Mouse (Mus musculus): Measurements from ENCODE around the gene Lats1. TPM values are rescaled to one million over a fixed set of nuclear protein-coding genes. Genes with fewer than 3 reads are reported as not detected.

Lats1 gene
- total RNA-seq, 1 experiment = 6.3 TPM

GRCm38 (mm10) chr10:7682249-7682648 is 1.2 kb downstream of the Lats1 start:
- DNase-seq (ENCODE audit: low read depth, low spot score) = no peak
- Histone ChIP-seq H3K9ac (ENCODE audit: insufficient read depth, low read depth, low read length, poor library complexity, severe bottlenecking) (no peak overlapping the region), H3K4me3 (ENCODE audit: insufficient read depth in 1 of 2, low read depth in 1 of 2, low read length in 2 of 2, poor library complexity in 1 of 2, severe bottlenecking in 1 of 2) (peak overlapping the region in 1 of 2 experiments; percentile 91; a peak in 2 of 4 replicates), H3K27ac (ENCODE audit: insufficient read depth, low read depth, low read length, poor library complexity, severe bottlenecking) (no peak overlapping the region), H3K9me3 (ENCODE audit: control insufficient read depth, insufficient read depth, low read depth, low read length) (no peaks in the 10 kb centered on the region), H3K4me1 (ENCODE audit: control insufficient read depth in 2 of 2, insufficient read depth in 2 of 2, low read length in 2 of 2, poor library complexity in 1 of 2) (0 out of 4 replicates have a peak, but pooled peaks cover 1% of the 10 kb centered on the region in 2 experiments), H3K36me3 (ENCODE audit: control insufficient read depth, insufficient read depth, low read length, poor library complexity, severe bottlenecking) (peaks cover 17% of the 10 kb centered on the region)
- in situ Hi-C loops (cut with MboI; ENCODE audit: low sequenced_read_pairs in 2 of 2, unreplicated experiment in 2 of 2) = no loop called here
- no peak for TF ChIP-seq MAFK (IDR thresholded peaks at IDR 0.05; ENCODE audit: insufficient read depth, low read depth, low read length)
- no peak for TF ChIP-seq ZNF384 (IDR thresholded peaks at IDR 0.05; ENCODE audit: low read depth, low read length)
- no peak for TF ChIP-seq CHD2 (IDR thresholded peaks at IDR 0.05; ENCODE audit: low read depth, low read length)
- no peak for TF ChIP-seq ZC3H11A (IDR thresholded peaks at IDR 0.05; ENCODE audit: borderline replicate concordance, low read depth, low read length)
- TF ChIP-seq HCFC1 (IDR thresholded peaks at IDR 0.05; ENCODE audit: borderline replicate concordance, insufficient read depth, low read length) = no peak

- in situ Hi-C loops (cut with MboI; ENCODE audit: low sequenced_read_pairs in 2 of 2, unreplicated experiment in 2 of 2) = no loop called here
- H3K9ac ChIP-seq (ENCODE audit: insufficient read depth, low read depth, low read length, poor library complexity, severe bottlenecking) = no peak overlapping the region
- H3K4me1 ChIP-seq (ENCODE audit: control insufficient read depth in 2 of 2, insufficient read depth in 2 of 2, low read length in 2 of 2, poor library complexity in 1 of 2) = no peaks in the 10 kb centered on the region
- H3K36me3 ChIP-seq (ENCODE audit: control insufficient read depth, insufficient read depth, low read length, poor library complexity, severe bottlenecking) = peaks cover under 1% of the 10 kb centered on the region
- TF ChIP-seq ZC3H11A (IDR thresholded peaks at IDR 0.05; ENCODE audit: borderline replicate concordance, low read depth, low read length) (no peak), HCFC1 (IDR thresholded peaks at IDR 0.05; ENCODE audit: borderline replicate concordance, insufficient read depth, low read length) (no peak), CHD2 (IDR thresholded peaks at IDR 0.05; ENCODE audit: low read depth, low read length) (no peak), MAFK (IDR thresholded peaks at IDR 0.05; ENCODE audit: insufficient read depth, low read depth, low read length) (no peak), ZNF384 (IDR thresholded peaks at IDR 0.05; ENCODE audit: low read depth, low read length) (no peak)
- DNase-seq (ENCODE audit: low read depth, low spot score) = no peak
- no peaks in the 10 kb centered on the region for H3K9me3 ChIP-seq (ENCODE audit: control insufficient read depth, insufficient read depth, low read depth, low read length)
- H3K4me3 ChIP-seq (ENCODE audit: insufficient read depth in 1 of 2, low read depth in 1 of 2, low read length in 2 of 2, poor library complexity in 1 of 2, severe bottlenecking in 1 of 2) = no peak overlapping the region
- H3K27ac ChIP-seq (ENCODE audit: insufficient read depth, low read depth, low read length, poor library complexity, severe bottlenecking) = no peak overlapping the region
Measured at GRCm38 (mm10) chr10:7686902-7687301, 5.9 kb downstream of the Lats1 start.

GRCm38 (mm10) chr10:7695286-7695685 is 14.3 kb downstream of the Lats1 start:
- Histone ChIP-seq H3K4me3 (ENCODE audit: insufficient read depth in 1 of 2, low read depth in 1 of 2, low read length in 2 of 2, poor library complexity in 1 of 2, severe bottlenecking in 1 of 2) (no peak overlapping the region), H3K4me1 (ENCODE audit: control insufficient read depth in 2 of 2, insufficient read depth in 2 of 2, low read length in 2 of 2, poor library complexity in 1 of 2) (no peaks in the 10 kb centered on the region), H3K9ac (ENCODE audit: insufficient read depth, low read depth, low read length, poor library complexity, severe bottlenecking) (no peak overlapping the region), H3K9me3 (ENCODE audit: control insufficient read depth, insufficient read depth, low read depth, low read length) (no peaks in the 10 kb centered on the region), H3K27ac (ENCODE audit: insufficient read depth, low read depth, low read length, poor library complexity, severe bottlenecking) (no peak overlapping the region), H3K36me3 (ENCODE audit: control insufficient read depth, insufficient read depth, low read length, poor library complexity, severe bottlenecking) (peaks cover 22% of the 10 kb centered on the region)
- in situ Hi-C loops (cut with MboI; ENCODE audit: low sequenced_read_pairs in 2 of 2, unreplicated experiment in 2 of 2) = no loop called here
- no peak for DNase-seq (ENCODE audit: low read depth, low spot score)
- TF ChIP-seq ZNF384 (IDR thresholded peaks at IDR 0.05; ENCODE audit: low read depth, low read length) = no peak
- TF ChIP-seq CHD2 (IDR thresholded peaks at IDR 0.05; ENCODE audit: low read depth, low read length) = no peak
- no peak for TF ChIP-seq MAFK (IDR thresholded peaks at IDR 0.05; ENCODE audit: insufficient read depth, low read depth, low read length)
- TF ChIP-seq ZC3H11A (IDR thresholded peaks at IDR 0.05; ENCODE audit: borderline replicate concordance, low read depth, low read length) = no peak
- TF ChIP-seq HCFC1 (IDR thresholded peaks at IDR 0.05; ENCODE audit: borderline replicate concordance, insufficient read depth, low read length) = no peak

- H3K4me1 ChIP-seq (ENCODE audit: control insufficient read depth in 2 of 2, insufficient read depth in 2 of 2, low read length in 2 of 2, poor library complexity in 1 of 2) = 0 out of 4 replicates have a peak, but pooled peaks cover 0 to 3% of the 10 kb centered on the region in 2 experiments
- DNase-seq (ENCODE audit: low read depth, low spot score) = no peak
- TF ChIP-seq ZNF384 (IDR thresholded peaks at IDR 0.05; ENCODE audit: low read depth, low read length) (no peak), MAFK (IDR thresholded peaks at IDR 0.05; ENCODE audit: insufficient read depth, low read depth, low read length) (no peak), ZC3H11A (IDR thresholded peaks at IDR 0.05; ENCODE audit: borderline replicate concordance, low read depth, low read length) (no peak), CHD2 (IDR thresholded peaks at IDR 0.05; ENCODE audit: low read depth, low read length) (no peak), HCFC1 (IDR thresholded peaks at IDR 0.05; ENCODE audit: borderline replicate concordance, insufficient read depth, low read length) (no peak)
- peaks cover 31% of the 10 kb centered on the region for H3K36me3 ChIP-seq (ENCODE audit: control insufficient read depth, insufficient read depth, low read length, poor library complexity, severe bottlenecking)
- H3K4me3 ChIP-seq (ENCODE audit: insufficient read depth in 1 of 2, low read depth in 1 of 2, low read length in 2 of 2, poor library complexity in 1 of 2, severe bottlenecking in 1 of 2) = no peak overlapping the region
- H3K9me3 ChIP-seq (ENCODE audit: control insufficient read depth, insufficient read depth, low read depth, low read length) = no peaks in the 10 kb centered on the region
- in situ Hi-C loops (cut with MboI; ENCODE audit: low sequenced_read_pairs in 2 of 2, unreplicated experiment in 2 of 2) = no loop called here
- no peak overlapping the region for H3K9ac ChIP-seq (ENCODE audit: insufficient read depth, low read depth, low read length, poor library complexity, severe bottlenecking)
- H3K27ac ChIP-seq (ENCODE audit: insufficient read depth, low read depth, low read length, poor library complexity, severe bottlenecking) = no peak overlapping the region
Measured at GRCm38 (mm10) chr10:7700120-7700519, 19.1 kb downstream of the Lats1 start.

All from ES-E14 (cell line).